Mouse (Mus musculus) liver, postnatal 0 days (tissue): ENCODE data around the gene Apobec3.

ENCODE experiments used
- CTCF ChIP-seq: sonication (generic); IDR thresholded peaks from 2 replicates; pipeline ENCODE4 v1.5.1; 2016; ENCODE audit warnings: antibody characterized with exemption, low read depth
- EP300 ChIP-seq: IDR thresholded peaks from 2 replicates; pipeline ENCODE4 v1.6.1; 2016; ENCODE audit warnings: antibody characterized with exemption, low read depth, mild to moderate bottlenecking

DNA sequence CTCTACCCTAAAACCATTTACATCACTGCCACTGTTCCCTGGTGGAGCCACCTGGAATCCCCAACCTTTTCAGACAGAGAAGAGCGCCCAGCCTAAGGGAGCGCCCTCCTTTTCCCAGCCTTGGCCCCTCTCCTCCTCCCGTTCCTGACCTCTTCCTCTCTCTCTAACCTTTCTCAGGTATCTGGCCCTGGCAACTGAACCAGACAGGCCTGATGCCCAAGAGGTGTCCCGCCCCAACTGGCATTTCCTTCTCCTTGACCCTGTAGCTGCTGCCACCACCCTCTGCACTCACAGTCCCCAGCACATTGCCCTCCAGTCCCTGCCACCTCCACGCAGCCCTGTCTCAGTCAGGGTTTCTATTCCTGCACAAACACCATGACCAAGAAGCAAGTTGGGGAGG lies 53.5 kb downstream of the Apobec3 start:
- TF ChIP-seq CTCF (no peak), EP300 (no peak)
